Comparison of ENCODE assay signal across 9 mouse cellular contexts in genomic region chr9:72448026-72448425, GRCm38 (mm10). TPM values are rescaled to one million over a fixed set of nuclear protein-coding genes. Genes with fewer than 3 reads are reported as not detected.
A peak's percentile ranks its signal among the peaks of the same experiment; 100 is the strongest.
DNase-seq lines count a peak whose midpoint lies in the region; ATAC-seq and TF ChIP-seq lines count a peak whose summit lies in the region.
"Had no signal": no experiment of that assay in that cellular context is flagged by ENCODE, and none has a peak within 500 bp of the region (broad histone marks: within the 10 kb centered on the region; RNA-seq: fewer than 3 reads in every experiment).

No protein-coding gene starts in this region.

- H3K27me3 ChIP-seq in kidney, embryonic 16.5 days (ENCODE audit: insufficient read depth, low read length) = no peaks in the 10 kb centered on the region
- H3K27me3 ChIP-seq in MEL (ENCODE audit: control insufficient read depth in 1 of 2, insufficient read depth in 2 of 2, low read length in 2 of 2) = no peaks in the 10 kb centered on the region
- H3K27me3 ChIP-seq in limb, embryonic 11.5 days (ENCODE audit: control insufficient read depth, insufficient read depth, low read length) = no peaks in the 10 kb centered on the region
- H3K27me3 ChIP-seq: neural tube, embryonic 13.5 days had no signal

- H3K9ac ChIP-seq in kidney, embryonic 16.5 days (replicated peaks; ENCODE audit: low read length) = no peak overlapping the region
- H3K9ac ChIP-seq in MEL (ENCODE audit: control insufficient read depth, low read depth, low read length, poor library complexity, severe bottlenecking) = no peak overlapping the region
- H3K9ac ChIP-seq in limb, embryonic 11.5 days (ENCODE audit: low read length) = no peak overlapping the region
- H3K9ac ChIP-seq: neural tube, embryonic 13.5 days had no signal

- no peaks in the 10 kb centered on the region for H3K9me3 ChIP-seq in kidney, embryonic 16.5 days (ENCODE audit: low read length)
- no peaks in the 10 kb centered on the region for H3K9me3 ChIP-seq in MEL (replicated peaks; ENCODE audit: insufficient read depth, low read length)
- no peaks in the 10 kb centered on the region for H3K9me3 ChIP-seq in limb, embryonic 11.5 days (ENCODE audit: control insufficient read depth, low read length)
- H3K9me3 ChIP-seq: neural tube, embryonic 13.5 days had no signal

- ATAC-seq in kidney, embryonic 16.5 days (ENCODE audit: low FRiP score, low TSS enrichment) = no peak
- ATAC-seq in limb, embryonic 11.5 days (ENCODE audit: insufficient number of reproducible peaks, low FRiP score, low TSS enrichment, low read depth) = no peak

- TF ChIP-seq EP300 in MEL (IDR thresholded peaks at IDR 0.05; ENCODE audit: low read depth in 1 of 2, low read length in 2 of 2) = no peak

- peaks cover 25% of the 10 kb centered on the region; the same call in 1 of the 2 replicates for H3K36me3 ChIP-seq in kidney, embryonic 16.5 days (ENCODE audit: insufficient read depth, low read length)
- peaks cover 39 to 43% of the 10 kb centered on the region in 2 experiments for H3K36me3 ChIP-seq in MEL (ENCODE audit: control insufficient read depth in 1 of 2, insufficient read depth in 2 of 2, low read length in 2 of 2)
- H3K36me3 ChIP-seq in limb, embryonic 11.5 days (ENCODE audit: control insufficient read depth, insufficient read depth, low read length) = peaks cover 13% of the 10 kb centered on the region

- no peaks in the 10 kb centered on the region for H3K4me1 ChIP-seq in kidney, embryonic 16.5 days (ENCODE audit: insufficient read depth, low read length)
- peaks cover 13 to 16% of the 10 kb centered on the region in 2 experiments for H3K4me1 ChIP-seq in MEL (ENCODE audit: control insufficient read depth in 1 of 2, insufficient read depth in 2 of 2, low read length in 2 of 2)
- no peaks in the 10 kb centered on the region for H3K4me1 ChIP-seq in limb, embryonic 11.5 days (ENCODE audit: control insufficient read depth, insufficient read depth, low read length)
- H3K4me1 ChIP-seq: neural tube, embryonic 13.5 days had no signal

- no peak overlapping the region for H3K27ac ChIP-seq in kidney, embryonic 16.5 days (ENCODE audit: low read length)
- no peak overlapping the region for H3K27ac ChIP-seq in MEL (ENCODE audit: control insufficient read depth, low read depth, low read length)
- no peak overlapping the region for H3K27ac ChIP-seq in limb, embryonic 11.5 days (replicated peaks; ENCODE audit: low read depth, low read length)
- H3K27ac ChIP-seq: neural tube, embryonic 13.5 days had no signal

- no peak overlapping the region for H3K4me3 ChIP-seq in kidney, embryonic 16.5 days (ENCODE audit: low read length)
- H3K4me3 ChIP-seq in MEL (ENCODE audit: control insufficient read depth in 1 of 2, insufficient read depth in 1 of 2, low read depth in 2 of 2, low read length in 2 of 2) = no peak overlapping the region
- H3K4me3 ChIP-seq in limb, embryonic 11.5 days (ENCODE audit: low read depth, low read length) = no peak overlapping the region
- H3K4me3 ChIP-seq: neural tube, embryonic 13.5 days had no signal

- 39% methylated on average over 8 of the region's 8 CpGs for WGBS in kidney, embryonic 16.5 days
- WGBS in limb, embryonic 11.5 days = 63% methylated on average over 8 of the region's 8 CpGs

- TF ChIP-seq RAD21 in MEL (IDR thresholded peaks at IDR 0.05; ENCODE audit: low read depth, low read length) = peak; percentile 59

- peak; percentile 65 to 76 (median 72) for TF ChIP-seq CTCF in MEL (IDR thresholded peaks at IDR 0.05 in 2 of 3, conservative IDR thresholded peaks at IDR 0.05 in 1 of 3; ENCODE audit: control insufficient read depth in 1 of 3, insufficient read depth in 1 of 3, low read depth in 2 of 3, low read length in 3 of 3, poor library complexity in 1 of 3, severe bottlenecking in 1 of 3)

- peak; percentile 16 for DNase-seq in kidney, adult 11 months
- peak; percentile 75 for DNase-seq in MEL (ENCODE audit: low read depth, low spot score)
- DNase-seq in cerebellum, postnatal 4 days (ENCODE audit: low spot score in 2 of 2) = peak; percentile 42 to 71
- DNase-seq in heart, postnatal 4 days = peak; percentile 77
- DNase-seq in limb, embryonic 11.5 days (ENCODE audit: low spot score) = peak; percentile 69
- DNase-seq in ovary, postnatal 36 days (ENCODE audit: low spot score) = peak; percentile 43
- DNase-seq in urinary bladder, postnatal 4 days (ENCODE audit: low spot score in 2 of 2) = peak; percentile 25 to 77

- TF ChIP-seq POLR2A in MEL (IDR thresholded peaks at IDR 0.05; ENCODE audit: control insufficient read depth in 1 of 2, insufficient read depth in 1 of 2, low read depth in 1 of 2, low read length in 2 of 2, poor library complexity in 1 of 2) = no peak

- no peak overlapping the region for H3K4me2 ChIP-seq in kidney, embryonic 16.5 days (replicated peaks; ENCODE audit: low read depth, low read length)
- H3K4me2 ChIP-seq in limb, embryonic 11.5 days (ENCODE audit: low read depth, severe bottlenecking) = no peak overlapping the region
- H3K4me2 ChIP-seq: neural tube, embryonic 13.5 days had no signal

- H3K79me2 ChIP-seq in MEL (ENCODE audit: control insufficient read depth, insufficient read depth, low read length, poor library complexity) = peaks cover 5% of the 10 kb centered on the region; the same call in 1 of the 2 replicates

TF ChIP-seq in MEL, 35 proteins besides CTCF, POLR2A, EP300 and RAD21:
- TF ChIP-seq NRF1 (IDR thresholded peaks at IDR 0.05; ENCODE audit: insufficient read depth, low read depth, low read length, poor library complexity, severe bottlenecking) (no peak), BHLHE40 (IDR thresholded peaks at IDR 0.05; ENCODE audit: borderline replicate concordance, low read depth, low read length) (0 out of 2 replicates have a peak, but pooled peaks have one; percentile 17), ZC3H11A (IDR thresholded peaks at IDR 0.05; ENCODE audit: low read depth, low read length) (peak; percentile 41; the same call in 1 of the 2 replicates), KAT2A (conservative IDR thresholded peaks at IDR 0.05; ENCODE audit: low read depth, low read length) (no peak), TBP (IDR thresholded peaks at IDR 0.05; ENCODE audit: low read depth, low read length) (no peak), MAFK (IDR thresholded peaks at IDR 0.05; ENCODE audit: borderline replicate concordance, low read depth, low read length) (no peak), SMC3 (IDR thresholded peaks at IDR 0.05; ENCODE audit: low read depth, low read length) (peak; percentile 66), HCFC1 (IDR thresholded peaks at IDR 0.05; ENCODE audit: low read depth, low read length) (no peak)

RNA-seq across cellular contexts. Expression of gene Mns1, which starts 10.2 kb away (rescaled TPM):
- polyA plus RNA-seq in kidney, embryonic 16.5 days (2015; fragmentation: Nextera tagmentation; extraction: Ambion mirVana) = 25.3 and 31.3 TPM in 2 replicates
- 54.0 and 57.3 TPM in 2 replicates for total RNA-seq in MEL (2012; rRNA removed)
- polyA plus RNA-seq in MEL (2012; ENCODE audit: insufficient read depth in 1 of 2, insufficient read length in 2 of 2, low read depth in 1 of 2, low replicate concordance in 2 of 2, missing spikeins in 1 of 2) = 10 to 100 TPM in 1 of 2 experiments, not detected in 1; 54.8 TPM
- 1 to 10 TPM; 2.6 to 3.6 TPM for total RNA-seq in heart, postnatal 4 days (2021)
- polyA plus RNA-seq in limb, embryonic 11.5 days (2014; fragmentation: Nextera tagmentation; extraction: Ambion mirVana) = 55.7 and 59.9 TPM in 2 replicates

RNA-seq across cellular contexts. Expression of gene Tex9, which starts 44.0 kb away (rescaled TPM):
- polyA plus RNA-seq in kidney, embryonic 16.5 days (2015; fragmentation: Nextera tagmentation; extraction: Ambion mirVana) = 28.2 and 38.3 TPM in 2 replicates
- total RNA-seq in MEL (2012; rRNA removed) = 7.0 and 7.9 TPM in 2 replicates
- 10 to 100 TPM in 1 of 2 experiments, not detected in 1; 17.1 TPM for polyA plus RNA-seq in MEL (2012; ENCODE audit: insufficient read depth in 1 of 2, insufficient read length in 2 of 2, low read depth in 1 of 2, low replicate concordance in 2 of 2, missing spikeins in 1 of 2)
- total RNA-seq in heart, postnatal 4 days (2021) = 1 to 10 TPM; 4.3 to 6.2 TPM
- polyA plus RNA-seq in limb, embryonic 11.5 days (2014; fragmentation: Nextera tagmentation; extraction: Ambion mirVana) = 53.8 and 55.7 TPM in 2 replicates

Comparison
In these comparisons a context has a peak if more than half of its experiments do, and no peak if none do; other contexts are left out.
1. DNase-seq: peak in every context shown above with its lines; median percentile 77 in heart, postnatal 4 days; 75 in MEL; 69 in limb, embryonic 11.5 days; 56 in cerebellum, postnatal 4 days; 51 in urinary bladder, postnatal 4 days; 43 in ovary, postnatal 36 days; 16 in kidney, adult 11 months.